Mouse (Mus musculus) lung, postnatal 14 days (tissue): ENCODE measurements around the gene Lca5.

Experiments used
- DNase-seq: peaks from one replicate; pipeline ENCODE4 v3.0.0; 2021

Gene Lca5

DNA sequence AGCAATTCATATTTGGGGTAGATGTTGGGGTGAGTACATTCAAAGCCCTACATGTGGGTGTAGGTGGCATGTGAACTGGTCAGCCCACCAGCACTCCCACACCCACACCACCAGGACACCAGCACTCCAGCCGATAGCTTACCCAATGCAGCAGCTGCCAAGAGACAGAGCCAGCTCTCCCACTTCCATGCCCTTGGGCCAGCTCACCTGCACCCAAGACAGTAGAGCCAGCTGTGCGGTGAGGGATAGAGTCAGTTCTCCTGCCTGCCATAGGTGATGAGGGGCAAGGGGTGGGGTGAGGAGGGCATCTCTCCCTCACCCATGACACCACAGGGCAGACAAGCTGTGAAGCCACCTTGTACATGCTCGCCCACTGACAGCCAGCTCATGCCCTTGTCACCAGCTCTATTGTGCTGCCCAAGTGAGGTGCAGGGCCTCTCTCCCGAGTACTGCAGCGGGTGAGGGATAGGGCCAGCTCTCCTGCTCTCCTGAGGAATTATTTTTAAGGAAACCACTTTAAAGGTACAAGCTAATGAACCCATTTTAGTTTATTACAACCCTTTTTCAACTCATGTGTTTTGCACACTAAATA is 54.6 kb downstream of the Lca5 start:
- no peak for DNase-seq

DNA sequence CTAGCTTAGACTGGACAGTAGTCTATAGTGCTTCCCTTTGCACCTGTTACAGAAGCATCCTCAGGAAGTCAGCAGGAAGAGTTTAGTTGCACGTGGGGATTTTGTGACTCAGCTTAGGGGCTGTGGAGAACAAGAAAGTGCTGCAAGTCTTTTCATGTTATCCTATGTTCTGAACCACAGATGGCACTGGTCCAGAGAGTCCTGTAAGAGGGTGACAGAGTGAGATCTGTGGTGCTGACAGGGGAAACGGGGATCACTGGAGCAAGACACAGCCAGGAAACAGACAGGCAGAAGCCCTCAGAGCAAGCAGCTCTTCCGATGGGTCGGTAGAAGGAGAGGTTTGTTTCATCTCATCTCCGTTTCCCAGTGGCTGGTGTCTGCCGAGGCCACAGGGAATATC is 55.6 kb downstream of the Lca5 start:
- DNase-seq: no peak

DNA sequence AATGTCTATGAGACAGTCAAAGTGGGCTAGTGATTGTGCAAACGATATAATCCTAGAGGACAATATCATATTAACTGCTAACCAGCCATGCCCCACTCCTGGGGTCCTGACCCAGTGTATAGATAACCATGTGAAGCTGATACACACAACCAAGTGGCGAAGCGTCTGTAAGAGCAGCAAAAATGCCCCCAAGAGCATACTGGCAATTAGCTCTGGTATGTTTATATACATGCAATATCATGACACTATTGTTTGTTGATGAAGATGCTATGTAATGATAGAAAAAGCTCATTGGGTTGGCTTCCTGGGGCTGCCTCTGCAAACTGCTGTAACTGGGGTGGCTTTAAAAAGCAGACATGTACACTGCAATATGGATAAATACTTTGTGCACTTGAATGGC is 57.7 kb downstream of the Lca5 start:
- DNase-seq: no peak

GRCm38 (mm10) chr9:83382775-83383174 is 58.2 kb downstream of the Lca5 start:
- DNase-seq: peak; percentile 25

GRCm38 (mm10) chr9:83381317-83381716 is 59.6 kb downstream of the Lca5 start:
- no peak for DNase-seq

GRCm38 (mm10) chr9:83379661-83380060 is 61.3 kb downstream of the Lca5 start:
- DNase-seq: no peak

- DNase-seq: no peak
These were observed 63.8 kb downstream of the Lca5 start for GRCm38 (mm10) chr9:83377132-83377531.

GRCm38 (mm10) chr9:83375522-83376176 is 65.3 kb downstream of the Lca5 start:
- DNase-seq: no peak

- DNase-seq: no peak
These were observed 70.0 kb downstream of the Lca5 start for GRCm38 (mm10) chr9:83370907-83371306.

DNA sequence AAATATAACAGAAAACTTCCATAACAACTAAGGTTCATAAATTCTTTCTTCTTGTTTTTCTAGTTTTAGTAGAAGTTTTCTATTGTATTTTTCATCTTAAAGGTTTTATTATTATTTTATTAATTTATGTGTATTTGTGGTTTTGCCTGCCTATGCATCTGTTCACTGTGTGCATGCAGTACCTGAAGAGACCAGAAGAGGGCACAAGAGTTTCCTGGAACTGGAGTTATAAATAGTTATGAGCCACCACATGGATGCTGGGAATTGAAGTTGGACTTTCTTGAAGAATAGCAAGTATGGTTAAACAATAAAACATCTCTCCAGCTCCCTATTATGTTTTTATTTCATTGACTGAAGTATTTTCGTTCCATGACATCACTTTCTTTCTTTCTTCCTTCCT is 72.7 kb downstream of the Lca5 start:
- peak; percentile 59 for DNase-seq

DNA sequence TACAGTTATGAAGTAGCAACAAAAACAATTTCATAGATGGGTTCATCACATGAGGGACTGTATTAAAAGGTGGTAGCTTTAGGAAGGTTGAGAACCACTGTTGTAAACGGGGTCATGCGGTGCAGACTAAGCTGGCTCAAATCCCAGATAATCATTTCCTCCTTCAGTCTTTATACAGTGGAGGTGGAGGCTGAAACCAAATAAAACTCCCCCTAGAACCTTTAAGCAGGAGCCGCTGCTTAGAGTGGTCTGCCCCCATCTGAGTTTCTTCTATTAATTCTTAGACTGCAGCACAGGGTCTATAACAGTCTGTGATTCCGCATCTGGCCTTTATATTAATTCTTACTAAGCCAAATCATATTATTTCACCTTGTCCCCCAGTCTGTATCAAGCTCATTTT is 85.1 kb downstream of the Lca5 start:
- DNase-seq: no peak

GRCm38 (mm10) chr9:83353316-83353715 is 87.6 kb downstream of the Lca5 start:
- DNase-seq: no peak

- DNase-seq: no peak
These were observed 89.8 kb downstream of the Lca5 start for GRCm38 (mm10) chr9:83351171-83351570.

DNA sequence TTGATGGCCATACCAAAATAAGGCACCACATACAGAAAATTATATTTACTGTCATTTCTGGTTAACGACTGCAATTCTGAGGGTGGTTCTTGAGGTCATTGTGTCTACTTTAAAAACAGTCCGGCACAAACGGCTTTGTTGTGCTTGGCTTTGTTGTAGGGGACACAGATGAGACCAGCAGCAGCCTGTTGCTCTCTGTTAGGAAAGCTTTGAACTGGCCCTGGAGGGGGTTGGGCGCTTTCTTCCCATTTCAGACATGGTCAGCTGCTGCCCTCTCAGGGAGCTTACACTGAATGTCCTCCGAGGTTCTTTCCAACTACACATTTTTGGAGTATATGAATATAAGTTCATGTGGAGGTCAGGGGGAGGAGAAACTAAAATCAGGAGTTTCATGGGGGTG is 90.3 kb downstream of the Lca5 start:
- peak; percentile 32 for DNase-seq

GRCm38 (mm10) chr9:83349905-83350304 is 91.0 kb downstream of the Lca5 start:
- DNase-seq: no peak

- peak; percentile 13 for DNase-seq
These were observed 91.4 kb downstream of the Lca5 start for GRCm38 (mm10) chr9:83349504-83349903.

- DNase-seq: no peak
These were observed 93.4 kb downstream of the Lca5 start for GRCm38 (mm10) chr9:83347521-83347920.

- DNase-seq: no peak
These were observed 98.2 kb downstream of the Lca5 start for GRCm38 (mm10) chr9:83342491-83343370.
